Mouse (Mus musculus): ENCODE results near the gene Ass1.

The Ass1 gene

DNA sequence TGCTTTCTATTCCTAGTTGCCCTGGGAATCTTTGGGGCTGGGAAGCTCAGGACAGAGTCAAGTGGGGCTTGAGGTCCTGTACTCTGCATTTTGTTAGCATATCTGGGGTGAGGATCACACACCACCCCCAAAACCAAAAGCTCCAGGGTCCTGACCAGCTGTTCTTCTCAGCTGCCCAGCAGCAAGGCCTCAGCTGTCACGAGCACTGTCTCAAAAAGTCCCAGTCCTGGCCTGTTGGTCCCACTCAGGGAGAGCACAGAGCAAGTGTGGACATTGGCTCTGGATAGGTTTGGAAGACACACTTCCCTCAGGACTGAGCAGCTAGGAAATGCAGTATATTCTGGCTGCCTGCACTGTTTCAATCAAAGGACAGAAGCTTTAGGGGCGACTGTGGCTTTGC, 20.5 kb downstream of the Ass1 start:
- no peak for DNase-seq

DNA sequence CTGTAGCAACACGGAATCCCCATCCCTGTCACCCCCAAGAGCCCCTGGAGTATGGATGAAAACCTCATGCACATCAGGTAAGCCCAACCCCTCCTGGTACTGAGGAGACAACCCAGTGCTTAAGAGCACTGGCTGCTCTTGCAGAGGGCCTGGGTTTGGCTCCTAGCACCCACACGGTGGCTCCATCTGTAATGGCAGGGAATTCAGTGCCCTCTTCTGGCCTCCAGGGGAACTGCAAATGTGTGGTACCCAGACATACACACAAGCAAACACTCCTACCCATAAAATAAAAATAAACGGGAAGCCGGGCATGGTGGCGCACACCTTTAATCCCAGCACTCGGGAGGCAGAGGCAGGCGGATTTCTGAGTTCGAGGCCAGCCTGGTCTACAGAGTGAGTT, 22.3 kb downstream of the Ass1 start:
- no peak for DNase-seq

DNA sequence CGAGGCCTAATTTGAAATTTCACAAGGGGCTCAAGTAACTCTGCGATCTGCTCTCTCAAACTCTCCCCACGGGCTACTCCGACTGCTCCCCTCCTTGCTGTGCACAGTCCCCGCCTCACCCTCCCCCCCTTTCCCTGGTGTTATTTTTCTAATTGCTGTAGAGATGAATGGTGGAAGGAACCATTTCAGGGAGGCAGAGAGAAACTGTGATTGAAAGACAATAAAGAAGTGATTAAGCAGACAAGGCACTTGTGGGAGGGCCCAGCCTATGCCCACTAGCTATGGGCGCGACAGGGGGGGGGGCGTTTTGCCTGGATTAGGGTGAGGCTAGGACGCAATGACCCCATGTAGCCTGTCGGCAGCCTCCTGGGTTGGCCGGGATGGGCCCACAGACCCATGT, 23.2 kb downstream of the Ass1 start:
- DNase-seq = no peak

DNA sequence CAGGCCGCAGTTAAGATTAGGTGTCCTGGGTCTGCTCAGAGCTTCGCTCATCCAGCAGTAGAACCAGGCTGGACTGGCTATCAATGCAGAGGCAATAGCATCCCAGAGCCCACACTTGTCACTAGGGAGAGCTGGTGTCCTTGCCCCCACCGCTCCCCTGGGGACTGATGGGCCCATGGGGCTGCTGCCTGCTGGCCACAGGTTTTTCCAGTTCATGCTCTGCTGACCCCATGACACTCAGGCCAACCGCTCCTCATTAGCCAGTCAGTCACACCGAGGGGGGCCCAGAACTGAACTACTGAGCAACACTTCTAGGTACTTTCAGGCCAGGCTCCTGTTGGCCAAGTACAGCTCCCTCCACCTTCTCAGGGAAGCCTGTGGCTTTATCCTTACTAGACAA, 24.3 kb downstream of the Ass1 start:
- no peak for DNase-seq

DNA sequence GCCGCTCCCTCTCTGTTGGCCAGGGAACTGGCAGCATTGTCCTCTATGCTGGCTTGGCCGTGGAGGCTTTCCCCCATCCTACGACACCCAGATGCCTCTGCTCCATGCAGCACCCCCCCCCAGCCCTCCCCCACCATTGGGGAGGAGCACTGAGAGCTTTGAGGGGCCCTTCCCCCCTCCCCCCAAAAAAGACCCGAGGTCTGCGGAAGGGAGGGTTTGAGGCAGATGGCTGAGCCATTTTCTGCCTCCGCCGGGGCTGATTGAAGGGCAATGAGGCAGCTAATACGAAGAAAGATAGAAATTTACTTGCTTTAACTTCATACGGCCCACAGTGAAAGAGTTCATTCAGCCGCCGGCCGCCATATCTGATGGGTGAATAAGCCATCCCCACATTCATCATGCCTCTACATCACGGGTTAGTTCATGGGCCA, 25.1 kb downstream of the Ass1 start:
- DNase-seq = no peak

DNA sequence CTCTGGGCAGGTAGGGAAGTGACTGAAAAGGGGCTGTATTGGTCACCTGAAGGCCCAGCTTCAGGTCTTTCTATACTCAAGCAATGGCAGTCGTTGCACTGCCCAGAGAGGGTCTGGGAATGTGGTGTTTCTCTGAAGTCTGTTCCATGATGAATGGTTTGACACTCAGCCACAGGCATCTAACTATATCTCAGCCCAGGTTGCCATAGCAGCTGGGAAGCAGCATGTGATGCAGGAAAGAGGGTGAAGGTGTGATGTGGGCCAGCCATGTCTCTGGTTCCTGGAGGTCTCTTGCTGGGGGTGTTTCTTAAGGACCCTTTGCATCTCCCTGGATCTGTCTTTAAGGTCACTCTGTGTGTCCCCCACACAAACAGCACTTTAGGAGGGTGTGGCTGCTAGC, 26.1 kb downstream of the Ass1 start:
- DNase-seq = no peak

DNA sequence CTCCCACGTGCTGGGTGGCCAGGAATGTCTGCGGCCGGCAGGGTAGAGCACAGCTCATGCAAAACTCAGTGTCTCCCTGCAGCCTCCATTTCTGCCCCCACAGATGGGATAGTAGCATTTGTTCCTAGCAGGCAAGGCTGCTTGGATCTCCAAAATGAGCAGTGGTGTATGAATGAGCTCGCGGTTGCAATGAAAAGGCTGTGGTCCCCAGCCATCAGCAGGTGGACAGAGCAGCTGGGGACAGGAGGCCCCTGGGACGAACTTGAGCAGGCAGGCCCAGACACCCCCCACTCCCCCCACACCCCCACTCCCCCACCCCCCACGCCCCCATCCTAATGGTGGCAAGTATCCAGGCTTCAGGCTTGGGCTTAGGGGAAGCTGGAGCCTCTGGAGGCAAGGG, 27.1 kb downstream of the Ass1 start:
- no peak for DNase-seq

DNA sequence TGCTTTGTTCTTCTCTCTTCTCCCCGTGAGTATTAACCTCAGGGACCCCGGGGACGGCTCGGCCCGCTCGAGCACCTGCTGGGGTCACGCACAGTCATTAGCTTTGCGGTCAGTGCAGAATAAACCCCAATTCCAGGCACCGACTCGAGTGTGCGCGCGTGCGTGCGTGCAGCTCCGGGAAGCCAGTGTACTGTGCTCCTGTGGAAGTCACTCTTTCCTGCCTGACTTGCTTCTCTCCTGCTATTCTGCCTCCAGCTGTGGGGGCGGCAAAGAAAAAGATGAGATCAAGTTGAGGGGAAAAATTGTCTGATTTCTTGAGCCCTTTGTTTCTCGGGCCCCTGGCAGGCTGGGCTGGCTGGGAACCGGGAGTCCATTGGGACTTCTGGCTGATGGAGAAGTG, 27.6 kb downstream of the Ass1 start:
- no peak for DNase-seq

DNA sequence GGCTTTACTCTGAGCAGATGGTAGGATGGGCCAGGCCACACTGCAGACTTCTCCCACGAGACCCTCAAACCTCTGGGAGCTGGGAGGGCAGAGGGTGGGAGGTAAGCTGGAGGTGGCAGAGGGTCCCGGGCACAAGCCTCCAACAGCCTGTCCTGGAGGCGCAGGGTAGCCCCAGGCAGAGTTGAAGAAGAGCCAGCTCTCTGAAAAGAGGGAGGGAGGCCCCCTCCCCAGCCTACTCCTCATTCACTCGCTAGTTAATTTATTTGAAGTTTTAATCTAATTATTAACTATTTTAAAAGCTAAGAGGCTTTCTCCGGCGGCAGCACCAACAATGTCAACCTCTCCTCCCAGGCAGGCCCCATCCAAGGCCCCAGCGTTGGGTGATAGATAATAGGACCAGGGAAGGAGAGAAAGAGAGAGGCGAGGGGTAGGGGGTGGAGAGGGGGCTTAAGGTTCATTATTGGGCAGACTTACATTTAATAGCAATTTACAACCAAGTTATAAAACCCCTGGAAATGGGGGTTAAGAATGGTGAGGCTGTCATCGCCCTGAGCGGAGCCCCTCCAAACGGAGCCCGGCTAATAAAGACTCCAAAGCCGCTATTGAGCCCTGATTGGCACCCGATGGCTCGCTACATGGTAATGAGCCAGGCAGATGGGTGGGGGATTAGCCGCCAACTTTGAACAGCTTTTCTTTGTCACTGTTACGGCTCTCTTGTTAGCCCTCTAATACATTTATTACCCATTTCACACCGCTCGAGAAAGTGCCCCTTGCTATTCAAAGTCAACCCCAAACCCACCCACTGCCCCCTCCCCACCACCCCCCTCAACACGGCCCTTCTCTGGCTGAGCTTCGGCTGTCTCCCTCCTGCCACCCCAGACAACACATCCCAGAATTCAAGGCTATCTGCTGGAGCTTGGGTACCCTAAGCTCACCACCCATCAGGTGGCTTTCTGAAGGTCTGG, 29.6 kb downstream of the Ass1 start:
- DNase-seq = no peak

DNA sequence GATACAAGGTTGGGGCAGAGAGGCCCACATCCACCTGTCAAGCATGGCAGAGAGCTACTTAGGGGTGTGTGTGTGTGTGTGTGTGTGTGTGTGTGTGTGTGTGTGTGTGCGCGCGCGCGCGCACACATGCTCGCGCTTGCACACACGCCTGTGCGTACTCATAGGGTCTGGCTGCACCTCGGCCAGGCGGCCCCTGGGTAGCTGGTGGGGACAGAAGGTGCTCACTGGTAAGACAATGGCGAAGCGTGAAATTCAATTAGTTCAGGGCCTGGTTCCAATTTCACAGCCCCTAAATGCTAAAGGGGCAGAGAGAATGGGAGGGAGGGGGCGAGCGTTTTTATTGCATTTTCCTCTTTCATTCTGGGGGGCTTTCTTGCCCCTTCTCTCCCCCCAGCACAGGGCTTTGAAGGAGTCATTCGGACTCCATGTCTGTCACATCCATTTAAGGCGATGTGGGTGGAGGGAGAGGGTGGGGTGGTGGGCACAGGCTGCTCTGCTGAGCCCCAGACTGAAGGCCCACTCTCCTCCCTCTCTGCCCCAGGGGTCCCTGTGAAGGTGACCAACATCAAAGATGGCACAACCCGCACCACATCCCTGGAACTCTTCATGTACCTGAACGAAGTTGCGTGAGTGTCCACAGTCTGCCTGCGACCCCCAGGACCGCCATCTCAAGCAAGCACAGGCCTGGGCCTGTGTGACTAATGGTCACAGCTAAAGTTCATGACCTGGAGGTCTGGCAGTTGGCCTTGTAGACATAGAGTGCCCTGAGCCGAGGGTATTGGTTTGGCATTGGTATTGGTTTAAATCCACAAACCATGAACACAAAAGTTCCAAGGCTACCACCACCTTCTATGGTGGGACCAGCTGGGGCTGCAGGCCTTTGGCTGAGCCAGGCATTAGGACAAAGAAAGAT, 30.5 kb downstream of the Ass1 start:
- DNase-seq = no peak

DNA sequence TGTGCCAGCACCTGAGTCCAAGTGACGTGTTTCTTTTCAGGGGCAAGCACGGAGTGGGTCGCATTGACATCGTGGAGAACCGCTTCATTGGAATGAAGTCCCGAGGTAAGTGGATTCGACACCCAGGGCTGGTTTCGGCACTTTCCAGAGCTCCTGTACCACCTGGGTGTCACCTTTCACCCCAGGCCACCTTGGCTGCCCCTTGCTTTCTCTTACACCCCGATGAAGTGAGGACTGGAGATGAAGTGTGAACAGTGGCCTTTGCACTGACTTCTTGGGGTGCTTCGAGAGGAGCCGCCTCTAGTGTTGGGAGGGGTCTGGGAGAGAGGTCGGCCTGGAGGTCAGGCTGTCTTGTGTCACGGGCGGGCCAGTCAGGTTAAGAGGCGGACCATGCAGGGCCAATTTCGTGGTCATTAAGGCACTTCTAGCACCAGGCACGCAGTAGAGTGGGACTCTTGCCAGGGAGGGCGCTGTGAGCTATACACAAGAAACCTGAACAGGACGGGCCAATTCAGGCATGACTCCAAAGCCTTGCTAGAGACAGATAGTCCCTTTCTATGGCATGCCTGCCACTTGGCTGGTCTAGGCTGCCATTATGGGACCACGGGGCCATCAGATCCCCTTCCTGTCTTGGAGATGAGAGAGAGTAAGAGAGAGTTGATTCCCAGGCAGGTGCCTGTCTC, 31.6 kb downstream of the Ass1 start:
- DNase-seq = peak; percentile 67 to 81

DNA sequence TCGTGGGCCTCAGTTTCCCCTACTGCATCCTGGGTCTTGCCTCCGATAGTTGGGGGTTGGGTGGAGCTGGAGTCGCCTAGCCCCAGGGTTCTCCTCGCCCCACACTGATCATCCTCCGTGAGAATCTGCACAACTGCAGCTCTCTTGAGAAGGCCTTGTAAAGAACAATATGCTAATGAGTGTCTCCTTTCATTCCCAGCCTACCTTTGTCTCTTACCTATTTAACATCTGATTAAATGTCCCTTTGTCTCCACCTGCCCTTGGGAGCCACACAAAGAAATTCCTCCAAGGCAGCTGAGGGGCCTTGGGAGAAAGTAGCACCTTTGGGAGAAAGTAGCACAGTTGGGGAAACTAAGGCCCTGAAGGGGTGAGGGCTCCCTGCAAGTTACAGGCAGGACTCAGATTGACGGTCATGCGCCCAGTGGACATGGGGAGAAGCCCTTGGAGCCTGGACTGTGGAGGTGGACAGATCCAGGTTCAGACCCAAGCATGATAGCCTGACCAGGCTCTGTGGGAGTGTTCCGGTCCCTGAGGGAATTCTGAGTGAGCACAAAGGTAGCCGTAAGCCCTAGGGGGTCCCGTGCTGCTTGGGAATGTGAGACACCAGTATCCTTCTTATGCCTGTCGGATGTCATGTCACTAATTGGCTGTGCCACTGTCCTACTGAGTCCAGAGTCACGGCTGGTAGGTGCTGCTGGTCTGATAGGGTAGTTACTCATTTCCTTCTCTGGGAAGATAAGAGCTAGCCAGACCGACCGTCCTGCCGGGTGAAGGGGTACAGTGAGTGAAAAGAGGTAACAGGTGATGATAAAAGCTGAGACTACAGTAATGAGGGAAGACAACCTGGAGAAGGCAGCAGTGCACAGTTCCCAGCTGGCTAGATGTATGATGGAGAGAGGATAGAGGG, 32.9 kb downstream of the Ass1 start:
- DNase-seq = no peak

DNA sequence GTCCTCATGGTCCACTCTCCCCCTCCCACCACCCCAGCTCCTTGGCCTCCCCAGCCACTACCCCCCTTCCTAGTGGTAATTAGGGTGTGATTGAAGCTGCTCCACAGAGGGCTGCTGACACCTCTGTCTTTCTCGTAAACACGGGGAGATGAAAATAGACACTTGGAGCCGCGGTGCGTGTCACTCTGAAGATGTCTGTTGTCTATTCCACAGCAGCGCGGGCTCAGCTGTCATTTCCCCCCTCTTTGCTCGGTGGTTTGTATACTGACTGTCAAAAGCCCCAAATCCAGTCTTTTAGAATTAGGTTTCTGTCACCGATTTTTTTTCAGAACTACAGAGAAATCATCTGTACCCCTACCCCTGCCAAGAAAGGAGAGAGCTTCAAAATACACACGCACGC, 35.5 kb downstream of the Ass1 start:
- DNase-seq = no peak

DNA sequence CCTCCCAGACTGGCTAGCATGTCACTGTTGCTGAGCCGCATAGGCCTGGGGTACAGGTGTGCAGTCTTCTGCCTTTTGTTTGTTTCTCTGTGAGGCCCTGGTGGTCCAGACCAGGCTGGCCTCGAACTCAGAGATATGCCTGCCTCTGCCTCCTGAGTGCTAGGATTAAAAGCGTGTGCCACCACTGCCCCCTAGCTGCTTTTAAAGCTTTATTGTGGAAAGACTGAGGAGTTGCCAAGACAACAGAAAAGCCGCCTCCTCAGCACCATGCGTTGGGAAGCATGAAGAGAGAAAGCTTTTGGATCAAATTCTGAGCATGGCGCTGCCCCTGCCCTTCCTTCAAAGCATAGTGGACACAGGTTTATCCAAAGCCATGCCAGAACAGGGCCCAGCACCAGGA, 38.8 kb downstream of the Ass1 start:
- DNase-seq = no peak

DNA sequence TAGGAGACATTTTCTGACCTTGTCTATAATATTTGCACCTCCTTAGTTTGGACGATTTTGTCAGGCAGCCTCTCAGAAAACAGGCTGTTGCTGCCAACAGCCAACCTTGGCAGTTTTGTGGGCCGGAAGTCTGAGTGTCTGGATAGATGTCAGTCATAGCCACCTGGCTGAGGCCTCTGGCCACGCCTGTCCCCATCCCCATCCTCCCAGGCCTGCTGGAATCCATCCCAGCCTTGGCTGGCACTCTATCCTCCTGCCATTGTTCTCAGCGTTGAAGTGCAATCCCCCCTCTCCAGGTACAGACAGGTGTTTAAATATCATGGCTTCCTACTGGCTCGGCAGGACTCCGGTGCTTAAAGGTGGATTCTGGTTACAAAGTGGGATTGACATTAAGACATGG, 41.3 kb downstream of the Ass1 start:
- peak; percentile 61 to 72 for DNase-seq

DNA sequence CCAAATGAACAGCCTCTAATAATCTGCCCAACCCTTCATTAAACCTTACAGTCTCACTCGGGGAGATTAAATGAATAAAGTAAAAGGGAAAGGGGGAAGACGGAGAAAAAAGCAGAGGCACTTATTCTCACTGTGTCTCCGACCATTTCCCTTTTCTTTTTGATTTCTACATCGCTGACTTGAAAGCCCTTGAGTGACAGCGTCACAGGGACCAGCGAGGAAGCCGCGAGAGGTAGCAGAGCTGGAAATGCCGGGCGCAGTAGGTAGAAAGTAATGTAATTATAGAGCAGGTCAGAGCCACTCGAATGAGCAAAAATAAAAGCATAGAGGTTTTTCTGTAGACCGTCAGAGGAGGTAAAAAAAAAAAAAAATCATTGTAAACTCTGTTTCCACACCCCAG, 46.5 kb downstream of the Ass1 start:
- DNase-seq = no peak

DNA sequence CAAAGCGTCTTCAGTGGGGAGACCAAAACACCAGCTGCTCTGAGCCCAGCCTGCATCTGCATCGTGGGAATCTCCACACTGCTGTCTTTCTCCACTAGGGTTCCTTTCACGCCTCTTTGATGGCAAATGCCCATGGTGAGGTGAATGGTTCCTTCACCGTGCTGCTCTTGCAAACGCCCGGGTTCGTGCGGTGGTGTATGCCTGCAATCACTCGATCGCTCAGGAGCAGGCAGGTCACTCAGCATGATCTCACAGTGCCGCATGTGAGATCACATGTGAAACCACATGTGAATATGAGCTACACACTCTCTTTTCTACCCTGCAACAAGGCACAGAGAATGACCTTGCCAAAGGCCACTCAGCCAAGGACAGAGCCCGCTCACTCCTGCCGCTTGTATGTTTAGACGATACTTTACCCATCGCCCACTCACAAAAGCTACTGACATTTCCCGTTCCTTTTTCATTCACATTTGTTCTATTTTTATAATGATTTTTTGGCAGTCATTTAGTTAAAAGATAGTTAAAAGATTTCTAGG, 51.9 kb downstream of the Ass1 start:
- DNase-seq = no peak

DNA sequence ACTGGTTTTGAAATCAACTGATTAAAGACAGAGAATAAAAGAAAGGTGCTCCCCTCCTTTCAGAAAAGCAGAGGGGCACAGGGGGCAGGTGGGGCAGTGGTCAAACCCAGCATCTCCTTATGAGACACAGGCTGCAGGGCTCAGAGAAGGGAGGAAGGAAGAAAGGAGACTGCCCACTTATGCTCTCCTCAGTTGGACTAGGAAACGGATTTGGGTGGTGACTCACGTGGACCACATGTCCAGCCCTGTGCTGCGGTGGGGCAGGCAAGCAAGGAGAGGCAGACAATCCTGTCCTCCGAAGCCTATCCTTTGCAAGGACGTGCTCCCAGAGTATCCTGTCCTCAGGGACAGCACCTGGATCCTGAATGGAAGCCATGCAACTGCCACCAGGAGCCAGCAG, 54.6 kb downstream of the Ass1 start:
- no peak for DNase-seq

DNA sequence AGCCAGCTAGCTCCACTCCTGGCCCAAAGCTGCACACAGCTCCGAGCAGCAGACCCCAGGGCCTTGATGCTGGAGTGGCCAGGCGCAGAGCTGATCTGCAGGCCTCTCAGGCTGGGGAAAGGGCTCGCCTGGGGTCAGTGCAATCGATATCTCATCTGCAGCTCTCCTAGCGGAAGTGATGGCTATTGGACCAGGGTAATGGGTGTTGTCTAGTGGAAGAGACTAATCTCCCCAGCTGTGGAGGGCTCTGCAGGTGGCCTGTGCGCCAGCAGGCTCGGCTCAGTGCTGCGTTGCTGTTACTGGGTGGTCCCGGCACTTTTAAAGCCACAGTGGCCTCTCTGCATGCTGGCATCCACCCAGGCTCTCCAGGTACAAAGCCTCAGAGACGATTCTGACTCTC, 55.8 kb downstream of the Ass1 start:
- no peak for DNase-seq

DNA sequence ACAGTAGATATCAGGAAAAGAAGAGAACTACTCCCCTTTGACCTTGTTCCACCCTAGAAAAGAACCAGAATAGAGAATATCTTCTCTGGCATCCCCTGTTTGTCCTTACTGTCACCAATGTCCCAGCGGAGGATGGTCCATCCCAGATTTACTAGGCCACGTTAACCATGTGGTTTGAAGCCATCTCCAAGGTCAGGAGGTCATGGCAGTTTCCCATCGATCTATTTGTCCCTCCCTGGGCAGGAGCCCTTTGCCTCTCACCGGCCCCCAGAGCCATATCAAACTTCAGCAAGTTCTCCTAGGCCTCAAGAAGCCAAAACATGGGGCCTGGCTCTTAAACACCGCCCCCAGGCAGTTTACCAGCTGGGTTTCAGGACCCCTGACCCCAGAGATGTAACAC, 60.2 kb downstream of the Ass1 start:
- DNase-seq = no peak

DNA sequence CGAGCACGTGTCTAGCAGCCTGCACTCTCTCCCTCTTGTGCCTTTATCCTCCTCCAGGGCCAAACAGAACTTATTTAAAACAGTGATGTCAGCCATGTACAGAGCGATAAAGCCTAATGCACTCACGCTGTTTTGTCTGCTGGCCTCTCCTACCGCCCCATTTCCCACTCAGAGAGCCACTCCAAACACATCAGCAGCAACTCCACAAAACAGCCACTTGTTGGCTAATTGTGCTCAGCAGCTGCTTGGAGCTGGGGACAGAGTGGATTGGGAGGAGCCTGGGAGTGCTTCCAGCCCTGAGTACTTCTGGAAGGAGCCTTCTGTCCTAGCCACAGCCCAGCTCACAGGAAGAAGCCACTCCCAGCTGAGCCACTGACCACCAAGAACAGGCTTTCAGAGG, 67.0 kb downstream of the Ass1 start:
- no peak for DNase-seq

DNA sequence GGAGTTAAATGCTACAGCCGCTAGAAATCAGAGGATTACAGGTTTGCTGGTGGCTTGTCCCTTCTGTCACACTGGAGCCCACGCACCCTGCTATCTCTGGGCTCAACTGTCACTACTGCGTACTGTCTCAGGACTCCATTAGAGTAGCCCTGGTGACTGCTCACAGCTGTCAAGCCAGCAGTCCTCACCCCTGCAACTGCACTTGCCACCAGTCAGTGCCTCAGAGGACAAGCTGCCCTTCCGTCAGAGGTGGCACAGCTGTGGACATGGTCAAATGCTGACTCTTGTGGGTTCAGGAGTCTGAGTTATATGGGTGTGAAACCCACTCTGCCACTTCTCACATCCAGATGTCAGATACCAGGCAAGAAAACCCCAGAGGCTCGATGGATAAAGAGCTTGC, 68.7 kb downstream of the Ass1 start:
- DNase-seq = no peak
